Mouse (Mus musculus) midbrain, embryonic 10.5 days (tissue): ENCODE measurements around the gene Arhgap45. TPM values are rescaled to one million over a fixed set of nuclear protein-coding genes. Genes with fewer than 3 reads are reported as not detected.

Source experiments
- DNase-seq: peaks from one replicate; pipeline ENCODE4 v3.0.0-alpha.2; 2017; ENCODE audit warnings: low spot score
- H3K27ac ChIP-seq: fragments of 300-500 bp; sonication (generic); replicated peaks from 2 replicates; pipeline ENCODE4 v1.5.1; 2016; ENCODE audit warnings: mild to moderate bottlenecking
- H3K27me3 ChIP-seq: fragments of 300-500 bp; sonication (generic); 2 replicates; pipeline ENCODE4 v1.6.1; 2016; ENCODE audit warnings: low read depth, mild to moderate bottlenecking; ENCODE audit not compliant: poor library complexity, severe bottlenecking
- H3K36me3 ChIP-seq: fragments of 300-500 bp; sonication (generic); 2 replicates; pipeline ENCODE4 v1.6.1; 2016; ENCODE audit warnings: mild to moderate bottlenecking, moderate library complexity
- H3K4me1 ChIP-seq: fragments of 300-500 bp; sonication (generic); 2 replicates; pipeline ENCODE4 v1.6.1; 2016
- H3K4me3 ChIP-seq: fragments of 300-500 bp; sonication (generic); 2 replicates; pipeline ENCODE4 v1.5.1; 2016; ENCODE audit warnings: mild to moderate bottlenecking, moderate library complexity
- H3K9me3 ChIP-seq: fragments of 300-500 bp; sonication (generic); replicated peaks from 2 replicates; pipeline ENCODE4 v1.6.1; 2016; ENCODE audit warnings: mild to moderate bottlenecking
- WGBS: fragments of 180-500 bp; shearing (Covaris S2); methylation state at CpG from one replicate; pipeline ENCODE4 v1.1.7; 2016; 5-methylcytosine and 5-hydroxymethylcytosine counted together
- polyA plus RNA-seq: library from polyadenylated mRNA; unstranded; fragments of >200 nt; fragmentation: Nextera tagmentation; extraction: Ambion mirVana; gene quantifications from 2 replicates; pipeline ENCODE4 v1.2.1, GENCODE M21; 2016

Arhgap45 gene
- polyA plus RNA-seq, 1 experiment from 2014 or later: 7.9 TPM

DNA sequence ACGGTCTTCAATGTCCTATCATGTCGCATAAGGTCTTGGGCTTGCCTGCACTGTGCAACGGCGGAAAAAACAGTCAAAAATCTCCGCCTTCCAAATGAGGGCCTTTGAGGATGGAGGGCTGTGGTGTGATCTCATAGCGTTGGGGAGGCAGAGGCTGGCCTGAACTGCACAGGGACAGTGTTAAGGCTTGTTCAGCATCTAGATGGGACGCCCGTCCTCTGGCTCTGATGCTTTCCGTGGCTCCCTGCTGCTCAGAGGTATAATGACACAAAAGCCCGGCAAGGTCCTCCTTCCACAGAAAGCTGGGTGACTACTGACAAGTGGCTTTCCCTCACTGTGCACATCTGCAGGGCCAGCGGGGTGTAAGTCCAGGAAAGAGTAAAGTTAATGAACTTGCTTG, 3.7 kb downstream of the Arhgap45 start:
- DNase-seq: no peak
- Histone ChIP-seq H3K4me3 (peak overlapping the region; percentile 49), H3K27ac (peak overlapping the region; percentile 85; the same call in 1 of the 2 replicates), H3K27me3 (peaks cover 57% of the 10 kb centered on the region), H3K9me3 (no peaks in the 10 kb centered on the region), H3K4me1 (peaks cover 34% of the 10 kb centered on the region), H3K36me3 (peaks cover 7% of the 10 kb centered on the region)
- 20% methylated on average over 11 of the region's 11 CpGs for WGBS

DNA sequence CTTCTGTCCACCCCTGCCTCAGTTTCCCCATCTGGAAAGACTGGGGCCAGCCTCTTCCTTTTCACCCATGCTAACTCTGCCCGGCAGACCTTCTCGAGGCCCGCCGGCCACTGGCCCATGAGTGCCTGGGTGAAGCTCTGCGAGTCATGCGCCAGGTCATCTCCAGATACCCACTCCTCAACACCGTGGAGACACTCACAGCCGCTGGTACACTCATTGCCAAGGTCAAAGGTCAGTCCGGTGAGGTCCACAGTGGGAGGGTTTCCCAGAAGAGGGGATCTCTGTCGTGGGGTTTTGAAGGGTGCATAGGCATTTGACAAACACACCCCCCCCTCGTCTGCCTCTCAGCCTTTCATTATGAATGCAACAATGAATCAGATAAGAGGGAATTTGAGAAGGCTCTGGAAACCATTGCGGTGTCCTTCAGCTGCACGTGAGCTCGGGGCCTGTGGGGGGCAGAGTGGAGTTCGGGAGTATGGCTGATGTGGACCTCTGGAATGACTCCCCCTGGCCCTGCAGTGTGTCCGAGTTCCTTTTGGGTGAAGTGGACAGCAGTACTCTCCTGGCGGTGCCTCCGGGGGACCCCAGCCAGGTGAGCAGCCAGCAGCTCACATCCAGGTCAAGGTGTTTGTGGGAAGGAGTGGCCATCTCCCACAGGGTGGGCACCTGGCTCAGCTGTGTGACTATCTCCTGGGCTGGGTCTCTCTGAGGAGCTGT, 4.3 kb downstream of the Arhgap45 start:
- no peak overlapping the region for H3K27ac ChIP-seq
- H3K4me1 ChIP-seq: peaks cover 37% of the 10 kb centered on the region
- peaks cover 7% of the 10 kb centered on the region for H3K36me3 ChIP-seq
- WGBS: 85% methylated on average over 18 of the region's 18 CpGs
- H3K9me3 ChIP-seq: no peaks in the 10 kb centered on the region
- peaks cover 51% of the 10 kb centered on the region for H3K27me3 ChIP-seq
- peak overlapping the region; percentile 49 for H3K4me3 ChIP-seq
- no peak for DNase-seq

DNA sequence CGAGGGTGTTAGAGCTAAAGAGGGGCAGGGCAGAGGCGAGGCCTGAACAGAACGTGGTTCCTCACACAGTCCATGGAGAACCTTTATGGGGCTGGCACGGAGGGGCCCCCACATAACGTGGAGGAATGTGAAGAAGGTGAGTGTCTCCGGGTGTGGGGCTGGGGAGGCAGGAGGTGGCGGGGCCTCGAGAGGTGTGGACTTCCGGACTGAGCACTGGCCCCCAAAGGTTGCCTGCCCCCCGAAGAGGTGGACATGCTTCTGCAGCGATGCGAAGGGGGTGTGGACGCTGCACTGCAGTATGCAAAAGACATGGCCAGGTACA, 4.8 kb downstream of the Arhgap45 start:
- 92% methylated on average over 13 of the region's 13 CpGs for WGBS
- peaks cover 7% of the 10 kb centered on the region for H3K36me3 ChIP-seq
- DNase-seq: no peak
- H3K4me1 ChIP-seq: peaks cover 41% of the 10 kb centered on the region
- H3K27me3 ChIP-seq: peaks cover 46% of the 10 kb centered on the region
- H3K27ac ChIP-seq: no peak overlapping the region
- no peak overlapping the region for H3K4me3 ChIP-seq
- no peaks in the 10 kb centered on the region for H3K9me3 ChIP-seq

DNA sequence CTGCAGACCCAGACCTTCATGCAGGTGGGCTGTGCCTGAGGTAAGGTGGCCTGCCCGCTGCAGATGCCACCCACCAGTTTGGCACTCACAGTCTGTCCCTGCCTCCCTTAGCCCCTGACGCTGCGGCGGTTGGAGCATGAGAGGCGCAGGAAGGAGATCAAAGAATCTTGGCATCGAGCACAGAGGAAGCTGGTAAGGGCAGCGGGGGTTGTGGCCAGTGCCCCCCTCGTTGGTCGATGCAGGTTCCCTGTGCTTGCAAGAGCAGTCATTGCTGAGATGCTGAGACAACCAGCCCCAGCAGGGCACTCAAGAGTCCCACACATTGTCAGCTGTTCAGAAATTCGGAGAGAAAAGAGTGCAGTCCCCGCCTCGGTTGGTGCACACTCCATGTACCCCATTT, 5.7 kb downstream of the Arhgap45 start:
- Histone ChIP-seq H3K9me3 (no peaks in the 10 kb centered on the region), H3K27me3 (peaks cover 37% of the 10 kb centered on the region), H3K27ac (no peak overlapping the region), H3K4me3 (no peak overlapping the region; the same call in 1 of the 2 replicates), H3K4me1 (peaks cover 35% of the 10 kb centered on the region), H3K36me3 (peaks cover 7% of the 10 kb centered on the region)
- WGBS: 90% methylated on average over 12 of the region's 12 CpGs
- DNase-seq: no peak

DNA sequence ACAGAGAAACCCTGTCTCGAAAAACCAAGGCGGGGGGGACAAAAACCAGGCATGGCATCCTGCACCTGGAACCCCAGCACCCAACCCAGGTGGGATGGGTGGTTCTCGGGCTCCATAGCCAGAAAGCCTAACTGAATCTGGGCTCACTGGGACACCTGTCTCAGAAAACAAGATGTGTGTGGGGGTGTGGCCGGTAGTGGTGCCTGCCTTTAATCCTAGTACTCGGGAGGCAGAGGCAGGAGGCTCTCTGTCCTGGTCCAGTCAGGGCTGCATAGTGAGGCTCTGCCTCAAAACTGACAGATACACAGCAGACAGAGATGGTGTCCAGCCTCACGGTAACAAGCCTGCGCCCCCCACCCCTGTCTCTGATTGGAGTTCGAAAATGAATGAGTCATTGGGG, 6.4 kb downstream of the Arhgap45 start:
- Histone ChIP-seq H3K36me3 (peaks cover 7% of the 10 kb centered on the region), H3K27me3 (peaks cover 31% of the 10 kb centered on the region), H3K4me3 (no peak overlapping the region), H3K9me3 (no peaks in the 10 kb centered on the region), H3K4me1 (peaks cover 35% of the 10 kb centered on the region), H3K27ac (no peak overlapping the region)
- no peak for DNase-seq
- 94% methylated on average over 8 of the region's 8 CpGs for WGBS

DNA sequence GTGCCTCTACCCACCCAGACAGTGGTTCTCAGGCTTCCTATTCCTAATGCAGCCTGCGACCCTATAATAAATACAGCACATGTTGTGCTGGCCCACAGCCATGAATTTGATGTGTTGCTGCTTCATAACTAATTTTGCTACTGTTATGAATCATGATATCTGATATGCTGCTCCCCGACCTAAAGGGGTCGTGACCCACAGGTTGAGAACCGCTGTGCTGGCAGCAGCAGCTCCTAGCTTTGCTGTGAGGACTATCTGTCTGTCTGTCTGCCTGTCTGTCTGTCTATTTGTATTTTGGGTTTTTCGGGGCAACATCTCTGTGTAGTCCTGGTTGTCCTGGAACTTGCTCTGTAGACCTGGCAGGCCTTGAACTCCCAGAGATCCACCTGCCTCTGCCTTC, 7.3 kb downstream of the Arhgap45 start:
- Histone ChIP-seq H3K4me1 (peaks cover 32% of the 10 kb centered on the region), H3K9me3 (no peaks in the 10 kb centered on the region), H3K36me3 (peaks cover 7% of the 10 kb centered on the region), H3K27me3 (peaks cover 25% of the 10 kb centered on the region), H3K4me3 (no peak overlapping the region), H3K27ac (no peak overlapping the region)
- WGBS: 92% methylated on average over 5 of the region's 5 CpGs
- DNase-seq: no peak

DNA sequence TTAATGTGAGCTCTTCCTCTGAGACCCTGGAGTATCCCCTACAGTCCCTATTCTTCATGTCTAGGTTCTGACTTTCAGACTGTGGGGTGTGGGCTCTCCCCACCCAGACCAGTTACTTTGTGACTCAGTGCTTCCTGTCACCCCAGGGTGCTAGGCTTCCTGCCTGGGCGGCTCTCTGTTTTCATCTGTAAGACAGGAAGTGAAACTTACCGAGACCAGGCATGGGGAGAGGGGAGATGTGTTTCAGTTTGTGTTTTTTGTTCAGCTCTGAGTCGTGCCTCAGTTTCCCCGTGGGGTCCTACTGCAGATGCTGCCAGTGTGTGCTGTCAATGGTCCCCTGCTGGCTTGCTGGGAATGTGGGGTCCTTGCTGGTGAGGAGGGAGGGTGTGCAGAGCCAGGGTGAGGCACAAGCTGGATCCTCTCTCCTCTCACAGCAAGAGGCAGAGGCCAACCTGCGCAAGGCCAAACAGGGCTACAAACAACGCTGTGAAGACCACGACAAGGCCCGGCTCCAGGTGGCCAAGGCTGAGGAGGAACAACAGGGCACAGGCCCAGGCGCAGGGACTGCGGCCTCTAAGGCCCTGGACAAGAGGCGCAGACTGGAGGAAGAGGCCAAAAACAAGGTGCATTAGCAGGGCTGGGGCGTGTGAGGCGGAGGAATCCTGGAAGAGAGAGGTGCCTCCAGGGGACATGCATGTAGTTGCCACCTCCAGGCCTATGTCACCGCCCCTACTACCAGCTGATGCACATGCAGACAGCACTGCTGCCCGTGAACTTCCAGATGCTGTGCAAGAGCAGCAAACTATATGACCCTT, 8.0 kb downstream of the Arhgap45 start:
- 0 out of 2 replicates have a peak overlapping the region, but pooled peaks have one; percentile 52 for H3K27ac ChIP-seq

DNA sequence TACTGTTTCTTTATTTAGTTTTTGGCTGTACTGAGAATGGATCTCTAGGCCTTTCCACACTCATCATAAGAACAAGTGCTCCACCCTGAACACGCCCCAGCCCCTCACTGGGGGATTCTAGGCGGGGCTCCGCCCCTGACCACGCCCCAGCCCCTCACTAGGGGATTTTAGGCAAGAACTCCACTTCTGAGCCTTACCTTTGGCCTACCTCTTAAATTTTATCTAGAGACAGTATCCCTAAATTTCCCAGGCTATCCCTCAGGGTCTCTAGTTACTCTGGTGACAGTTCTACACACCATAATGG, 8.5 kb downstream of the Arhgap45 start:
- Histone ChIP-seq H3K4me3 (no peak overlapping the region), H3K9me3 (no peaks in the 10 kb centered on the region), H3K27me3 (peaks cover 12% of the 10 kb centered on the region), H3K27ac (no peak overlapping the region), H3K36me3 (peaks cover 7% of the 10 kb centered on the region), H3K4me1 (peaks cover 19% of the 10 kb centered on the region)
- DNase-seq: no peak
- WGBS: 59% methylated on average over 4 of the region's 4 CpGs

More for the DNA sequence above, 8.0 kb downstream of the Arhgap45 start:
- no peaks in the 10 kb centered on the region for H3K9me3 ChIP-seq
- 80% methylated on average over 15 of the region's 15 CpGs for WGBS
- peaks cover 7% of the 10 kb centered on the region for H3K36me3 ChIP-seq
- DNase-seq: no peak
- peaks cover 25% of the 10 kb centered on the region for H3K4me1 ChIP-seq
- no peak overlapping the region for H3K4me3 ChIP-seq
- peaks cover 18% of the 10 kb centered on the region for H3K27me3 ChIP-seq

DNA sequence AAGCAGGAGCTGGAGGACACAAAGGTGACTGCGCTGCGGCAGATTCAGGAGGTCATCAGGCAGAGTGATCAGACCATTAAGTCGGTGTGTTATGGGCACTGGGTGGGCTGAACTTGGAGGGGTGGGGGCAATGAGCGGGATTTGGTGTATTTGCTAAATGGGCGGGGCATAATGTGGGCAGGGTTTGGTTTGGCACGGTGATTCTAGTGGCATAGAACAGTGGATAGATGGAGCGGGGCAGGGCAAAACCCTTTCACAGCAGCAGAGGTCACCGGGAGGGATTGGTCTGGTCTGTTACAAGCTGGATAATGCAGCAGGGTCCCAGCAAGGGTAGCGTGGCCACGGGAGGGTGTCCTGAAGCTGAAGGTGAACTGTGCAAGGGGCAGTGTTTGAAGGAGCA, 9.0 kb downstream of the Arhgap45 start:
- 78% methylated on average over 10 of the region's 10 CpGs for WGBS
- Histone ChIP-seq H3K27ac (no peak overlapping the region), H3K36me3 (peaks cover 7% of the 10 kb centered on the region), H3K4me3 (no peak overlapping the region), H3K9me3 (no peaks in the 10 kb centered on the region), H3K4me1 (peaks cover 15% of the 10 kb centered on the region; the same call in 1 of the 2 replicates), H3K27me3 (peaks cover 8% of the 10 kb centered on the region)
- no peak for DNase-seq

DNA sequence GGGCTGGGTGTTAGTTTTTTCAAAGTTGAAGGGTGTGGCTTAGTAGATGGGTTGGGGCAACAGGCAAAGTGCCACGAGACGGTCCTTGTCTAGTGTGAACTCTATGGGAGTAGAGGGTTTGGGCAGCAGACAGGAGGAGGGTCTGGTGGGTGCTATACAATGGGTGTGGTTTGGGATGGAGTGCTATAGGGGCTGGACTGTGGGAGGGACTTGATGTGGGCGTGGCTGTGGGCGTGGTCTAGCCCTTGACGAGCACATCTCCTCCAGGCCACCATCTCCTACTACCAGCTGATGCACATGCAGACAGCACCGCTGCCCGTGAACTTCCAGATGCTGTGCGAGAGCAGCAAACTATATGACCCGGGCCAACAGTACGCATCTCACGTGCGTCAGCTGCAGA, 9.4 kb downstream of the Arhgap45 start:
- Histone ChIP-seq H3K27me3 (peaks cover 3% of the 10 kb centered on the region; the same call in 1 of the 2 replicates), H3K36me3 (peaks cover 9% of the 10 kb centered on the region), H3K4me3 (no peak overlapping the region), H3K27ac (no peak overlapping the region), H3K4me1 (peaks cover 12% of the 10 kb centered on the region; the same call in 1 of the 2 replicates), H3K9me3 (no peaks in the 10 kb centered on the region)
- 64% methylated on average over 12 of the region's 12 CpGs for WGBS
- DNase-seq: no peak

DNA sequence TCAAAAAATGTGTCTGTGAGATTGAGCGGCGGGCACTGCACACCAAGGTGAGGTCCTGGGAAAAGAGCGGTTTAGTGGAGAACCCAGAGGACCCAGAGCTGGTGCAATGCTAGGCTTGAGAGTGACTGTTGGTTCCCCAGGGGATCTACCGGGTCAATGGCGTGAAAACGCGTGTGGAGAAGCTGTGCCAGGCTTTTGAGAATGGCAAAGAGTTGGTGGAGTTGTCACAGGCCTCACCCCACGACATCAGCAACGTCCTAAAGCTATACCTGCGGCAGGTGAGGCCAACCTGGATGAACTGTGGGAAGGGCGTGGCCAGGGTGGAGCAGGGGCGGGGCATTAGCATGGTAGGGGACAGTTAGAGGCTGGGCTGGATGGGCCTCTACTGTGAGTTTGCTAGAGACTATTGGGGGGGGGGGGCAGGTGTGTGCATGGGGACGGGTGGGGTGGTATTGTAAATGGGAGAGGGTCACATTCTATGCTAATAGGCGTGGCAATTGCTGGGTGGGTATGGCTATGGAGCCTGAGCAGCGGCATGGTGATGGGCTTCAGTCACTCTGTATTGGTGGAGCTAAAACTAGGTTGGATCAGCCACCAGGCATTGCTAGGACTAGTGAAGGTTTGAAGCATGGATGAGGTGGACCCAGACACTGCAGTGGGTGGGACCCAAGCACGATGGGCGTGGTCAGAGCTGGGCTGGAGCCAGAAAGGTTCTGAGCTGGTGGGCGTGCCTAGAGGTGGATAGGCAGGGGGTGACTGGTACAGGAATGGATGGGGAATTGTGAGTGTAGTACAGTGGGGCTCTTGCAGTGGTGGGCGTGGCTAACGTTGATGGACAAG, 11.4 kb downstream of the Arhgap45 start:
- Histone ChIP-seq H3K36me3 (peaks cover 4% of the 10 kb centered on the region), H3K9me3 (no peaks in the 10 kb centered on the region), H3K4me1 (peaks cover 12% of the 10 kb centered on the region; the same call in 1 of the 2 replicates), H3K27me3 (no peaks in the 10 kb centered on the region), H3K4me3 (no peak overlapping the region), H3K27ac (no peak overlapping the region)
- WGBS: 73% methylated on average over 20 of the region's 20 CpGs
- DNase-seq: no peak

DNA sequence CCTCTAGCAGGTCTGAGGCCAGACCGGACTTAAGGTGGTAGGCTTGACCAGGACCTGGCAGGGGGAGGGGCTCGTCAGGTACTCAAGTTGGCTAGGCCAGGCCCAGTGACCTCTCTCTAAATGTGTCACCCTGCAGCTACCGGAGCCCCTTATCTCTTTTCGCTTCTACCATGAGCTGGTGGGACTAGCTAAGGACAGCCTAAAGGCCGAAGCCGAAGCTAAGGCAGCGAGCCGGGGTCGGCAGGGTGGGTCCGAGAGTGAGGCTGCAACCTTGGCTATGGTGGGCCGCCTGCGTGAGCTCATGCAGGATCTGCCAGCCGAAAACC, 12.0 kb downstream of the Arhgap45 start:
- H3K9me3 ChIP-seq: no peaks in the 10 kb centered on the region
- H3K36me3 ChIP-seq: peaks cover 2% of the 10 kb centered on the region; the same call in 1 of the 2 replicates
- peaks cover 12% of the 10 kb centered on the region; the same call in 1 of the 2 replicates for H3K4me1 ChIP-seq
- no peak overlapping the region for H3K4me3 ChIP-seq
- H3K27me3 ChIP-seq: no peaks in the 10 kb centered on the region
- 95% methylated on average over 13 of the region's 13 CpGs for WGBS
- DNase-seq: no peak
- H3K27ac ChIP-seq: no peak overlapping the region
